Mouse (Mus musculus): ENCODE measurements at regions not wholly inside any gene's neighbourhood (a gene's known extent, or its start where the extent isn't known, plus 50 kb on each side); places are given as distances from the start of the nearest gene placed in this dataset.

GRCm38 (mm10) chr6:15625910-15626564, 94.4 kb upstream of the Mdfic start:
- Histone ChIP-seq H3K4me1 (ENCODE audit: control insufficient read depth, insufficient read depth, low read length) (no peaks in the 10 kb centered on the region), H3K27ac (ENCODE audit: low read depth, low read length) (no peak overlapping the region), H3K4me3 (ENCODE audit: low read depth, low read length) (no peak overlapping the region), H3K27me3 (ENCODE audit: control insufficient read depth, insufficient read depth, low read length) (no peaks in the 10 kb centered on the region), H3K36me3 (ENCODE audit: control insufficient read depth, insufficient read depth, low read length) (no peaks in the 10 kb centered on the region), H3K9ac (ENCODE audit: low read length) (no peak overlapping the region), H3K4me2 (ENCODE audit: low read depth) (no peak overlapping the region), H3K9me3 (ENCODE audit: control insufficient read depth, low read length) (no peaks in the 10 kb centered on the region)
- ATAC-seq (ENCODE audit: insufficient read depth, low FRiP score, low TSS enrichment) (no peak), DNase-seq (ENCODE audit: low spot score) (no peak)
- 80% methylated on average over 3 of the region's 3 CpGs for WGBS

- Histone ChIP-seq H3K4me2 (ENCODE audit: low read depth) (no peak overlapping the region), H3K4me3 (ENCODE audit: low read depth, low read length) (no peak overlapping the region), H3K4me1 (ENCODE audit: control insufficient read depth, insufficient read depth, low read length) (0 out of 2 replicates have a peak, but pooled peaks cover 2% of the 10 kb centered on the region), H3K36me3 (ENCODE audit: control insufficient read depth, insufficient read depth, low read length) (no peaks in the 10 kb centered on the region), H3K9me3 (ENCODE audit: control insufficient read depth, low read length) (no peaks in the 10 kb centered on the region), H3K9ac (ENCODE audit: low read length) (no peak overlapping the region), H3K27me3 (ENCODE audit: control insufficient read depth, insufficient read depth, low read length) (no peaks in the 10 kb centered on the region), H3K27ac (ENCODE audit: low read depth, low read length) (no peak overlapping the region)
- DNase-seq (ENCODE audit: low spot score): no peak
- WGBS: 80% methylated on average over 14 of the region's 14 CpGs
- ATAC-seq (ENCODE audit: insufficient read depth, low FRiP score, low TSS enrichment): no peak
These were observed 81.9 kb upstream of the Mdfic start for GRCm38 (mm10) chr6:15638548-15638947.

- WGBS: 15% methylated on average over 4 of the region's 4 CpGs
- Histone ChIP-seq H3K27ac (ENCODE audit: low read depth, low read length) (no peak overlapping the region), H3K9me3 (ENCODE audit: control insufficient read depth, low read length) (no peaks in the 10 kb centered on the region), H3K36me3 (ENCODE audit: control insufficient read depth, insufficient read depth, low read length) (no peaks in the 10 kb centered on the region), H3K4me2 (ENCODE audit: low read depth) (no peak overlapping the region), H3K27me3 (ENCODE audit: control insufficient read depth, insufficient read depth, low read length) (no peaks in the 10 kb centered on the region), H3K4me3 (ENCODE audit: low read depth, low read length) (no peak overlapping the region), H3K9ac (ENCODE audit: low read length) (no peak overlapping the region), H3K4me1 (ENCODE audit: control insufficient read depth, insufficient read depth, low read length) (0 out of 2 replicates have a peak, but pooled peaks cover 2% of the 10 kb centered on the region)
- ATAC-seq (ENCODE audit: insufficient read depth, low FRiP score, low TSS enrichment): peak; percentile 53; the same call in 1 of the 2 replicates
- DNase-seq (ENCODE audit: low spot score): peak; percentile 16
These were observed 81.1 kb upstream of the Mdfic start for GRCm38 (mm10) chr6:15639378-15639777.

- H3K4me3 ChIP-seq (ENCODE audit: low read depth, low read length): no peak overlapping the region
- no peaks in the 10 kb centered on the region for H3K27me3 ChIP-seq (ENCODE audit: control insufficient read depth, insufficient read depth, low read length)
- ATAC-seq (ENCODE audit: insufficient read depth, low FRiP score, low TSS enrichment) (no peak), DNase-seq (ENCODE audit: low spot score) (no peak)
- H3K4me1 ChIP-seq (ENCODE audit: control insufficient read depth, insufficient read depth, low read length): 0 out of 2 replicates have a peak, but pooled peaks cover 2% of the 10 kb centered on the region
- WGBS: 31% methylated on average over 5 of the region's 5 CpGs
- H3K27ac ChIP-seq (ENCODE audit: low read depth, low read length): no peak overlapping the region
- no peaks in the 10 kb centered on the region for H3K36me3 ChIP-seq (ENCODE audit: control insufficient read depth, insufficient read depth, low read length)
- no peaks in the 10 kb centered on the region for H3K9me3 ChIP-seq (ENCODE audit: control insufficient read depth, low read length)
- no peak overlapping the region for H3K9ac ChIP-seq (ENCODE audit: low read length)
- no peak overlapping the region for H3K4me2 ChIP-seq (ENCODE audit: low read depth)
These were observed 80.5 kb upstream of the Mdfic start for GRCm38 (mm10) chr6:15639809-15640479.

- no peaks in the 10 kb centered on the region for H3K27me3 ChIP-seq (ENCODE audit: control insufficient read depth, insufficient read depth, low read length)
- no peaks in the 10 kb centered on the region for H3K9me3 ChIP-seq (ENCODE audit: control insufficient read depth, low read length)
- no peak overlapping the region for H3K9ac ChIP-seq (ENCODE audit: low read length)
- no peak for DNase-seq (ENCODE audit: low spot score)
- H3K4me1 ChIP-seq (ENCODE audit: control insufficient read depth, insufficient read depth, low read length): no peaks in the 10 kb centered on the region
- no peak overlapping the region for H3K27ac ChIP-seq (ENCODE audit: low read depth, low read length)
- no peak for ATAC-seq (ENCODE audit: insufficient read depth, low FRiP score, low TSS enrichment)
- H3K36me3 ChIP-seq (ENCODE audit: control insufficient read depth, insufficient read depth, low read length): no peaks in the 10 kb centered on the region
- H3K4me2 ChIP-seq (ENCODE audit: low read depth): no peak overlapping the region
- H3K4me3 ChIP-seq (ENCODE audit: low read depth, low read length): no peak overlapping the region
These were observed 76.2 kb upstream of the Mdfic start for GRCm38 (mm10) chr6:15644311-15644710.

GRCm38 (mm10) chr6:15647499-15647898, 73.0 kb upstream of the Mdfic start:
- Histone ChIP-seq H3K9ac (ENCODE audit: low read length) (no peak overlapping the region), H3K27ac (ENCODE audit: low read depth, low read length) (no peak overlapping the region), H3K4me1 (ENCODE audit: control insufficient read depth, insufficient read depth, low read length) (no peaks in the 10 kb centered on the region), H3K36me3 (ENCODE audit: control insufficient read depth, insufficient read depth, low read length) (no peaks in the 10 kb centered on the region), H3K4me3 (ENCODE audit: low read depth, low read length) (no peak overlapping the region), H3K9me3 (ENCODE audit: control insufficient read depth, low read length) (no peaks in the 10 kb centered on the region), H3K4me2 (ENCODE audit: low read depth) (no peak overlapping the region), H3K27me3 (ENCODE audit: control insufficient read depth, insufficient read depth, low read length) (no peaks in the 10 kb centered on the region)
- 93% methylated on average over 2 of the region's 2 CpGs for WGBS
- DNase-seq (ENCODE audit: low spot score): no peak
- ATAC-seq (ENCODE audit: insufficient read depth, low FRiP score, low TSS enrichment): no peak
